Mouse (Mus musculus): ENCODE data around the gene Lamtor2.

Gene Lamtor2

GRCm38 (mm10) chr3:88572835-88573234 is 20.0 kb upstream of the Lamtor2 start:
- no peak for TF ChIP-seq GATA4 (IDR thresholded peaks at IDR 0.05; ENCODE audit: insufficient replicate concordance, low read length)

GRCm38 (mm10) chr3:88571856-88572255 is 19.0 kb upstream of the Lamtor2 start:
- no peak for TF ChIP-seq GATA4 (IDR thresholded peaks at IDR 0.05; ENCODE audit: insufficient replicate concordance, low read length)

- TF ChIP-seq GATA4 (IDR thresholded peaks at IDR 0.05; ENCODE audit: insufficient replicate concordance, low read length), result no peak
Observed at GRCm38 (mm10) chr3:88570341-88570740, 17.5 kb upstream of the Lamtor2 start.

- TF ChIP-seq GATA4 (IDR thresholded peaks at IDR 0.05; ENCODE audit: insufficient replicate concordance, low read length), result no peak
Observed at GRCm38 (mm10) chr3:88569694-88570093, 16.8 kb upstream of the Lamtor2 start.

GRCm38 (mm10) chr3:88569093-88569492 is 16.2 kb upstream of the Lamtor2 start:
- no peak for TF ChIP-seq GATA4 (IDR thresholded peaks at IDR 0.05; ENCODE audit: insufficient replicate concordance, low read length)

GRCm38 (mm10) chr3:88568615-88569014 is 15.7 kb upstream of the Lamtor2 start:
- no peak for TF ChIP-seq GATA4 (IDR thresholded peaks at IDR 0.05; ENCODE audit: insufficient replicate concordance, low read length)

- TF ChIP-seq GATA4 (IDR thresholded peaks at IDR 0.05; ENCODE audit: insufficient replicate concordance, low read length), result no peak
Observed at GRCm38 (mm10) chr3:88567892-88568291, 15.0 kb upstream of the Lamtor2 start.

GRCm38 (mm10) chr3:88566536-88567061 is 13.7 kb upstream of the Lamtor2 start:
- TF ChIP-seq GATA4 (IDR thresholded peaks at IDR 0.05; ENCODE audit: insufficient replicate concordance, low read length), result no peak

GRCm38 (mm10) chr3:88566116-88566515 is 13.2 kb upstream of the Lamtor2 start:
- TF ChIP-seq GATA4 (IDR thresholded peaks at IDR 0.05; ENCODE audit: insufficient replicate concordance, low read length), result no peak

GRCm38 (mm10) chr3:88563966-88564365 is 11.1 kb upstream of the Lamtor2 start:
- no peak for TF ChIP-seq GATA4 (IDR thresholded peaks at IDR 0.05; ENCODE audit: insufficient replicate concordance, low read length)

GRCm38 (mm10) chr3:88563442-88563841 is 10.6 kb upstream of the Lamtor2 start:
- TF ChIP-seq GATA4 (IDR thresholded peaks at IDR 0.05; ENCODE audit: insufficient replicate concordance, low read length), result no peak

GRCm38 (mm10) chr3:88561989-88562388 is 9.1 kb upstream of the Lamtor2 start:
- no peak for TF ChIP-seq GATA4 (IDR thresholded peaks at IDR 0.05; ENCODE audit: insufficient replicate concordance, low read length)

- no peak for TF ChIP-seq GATA4 (IDR thresholded peaks at IDR 0.05; ENCODE audit: insufficient replicate concordance, low read length)
Observed at GRCm38 (mm10) chr3:88559596-88559995, 6.7 kb upstream of the Lamtor2 start.

GRCm38 (mm10) chr3:88556616-88557015 is 3.7 kb upstream of the Lamtor2 start:
- no peak for TF ChIP-seq GATA4 (IDR thresholded peaks at IDR 0.05; ENCODE audit: insufficient replicate concordance, low read length)

GRCm38 (mm10) chr3:88555731-88556130 is 2.9 kb upstream of the Lamtor2 start:
- no peak for TF ChIP-seq GATA4 (IDR thresholded peaks at IDR 0.05; ENCODE audit: insufficient replicate concordance, low read length)

- no peak for TF ChIP-seq GATA4 (IDR thresholded peaks at IDR 0.05; ENCODE audit: insufficient replicate concordance, low read length)
Observed at GRCm38 (mm10) chr3:88555069-88555605, 2.3 kb upstream of the Lamtor2 start.

- TF ChIP-seq GATA4 (IDR thresholded peaks at IDR 0.05; ENCODE audit: insufficient replicate concordance, low read length), result no peak
Observed at GRCm38 (mm10) chr3:88553880-88554586, 1.2 kb upstream of the Lamtor2 start.

All from liver, adult (tissue).